Mouse (Mus musculus) heart, embryonic 14.5 days (tissue): Measurements from ENCODE around the gene Atg14. TPM values are rescaled to one million over a fixed set of nuclear protein-coding genes. Genes with fewer than 3 reads are reported as not detected.

Source experiments
- ATAC-seq: fragments of 200-750 bp; cut with Nextera tagmentation; 2 replicates; pipeline ENCODE4 v1.8.0; 2017; ENCODE audit warnings: low read depth, moderate TSS enrichment; ENCODE audit not compliant: insufficient number of reproducible peaks, insufficient read depth, low FRiP score
- H3K27ac ChIP-seq, 2 experiments: fragments of 200-500 bp in 1 of 2; fragments of 300-500 bp in 1 of 2; sonication (generic) in 1 of 2; replicated peaks in 1 of 2; 2 replicates each; pipeline ENCODE4 v1.5.1; 2012 to 2014; ENCODE audit warnings: low read depth in 2 of 2, low read length in 2 of 2, control low read depth in 1 of 2, mild to moderate bottlenecking in 1 of 2, mixed read lengths in 1 of 2; ENCODE audit not compliant: control insufficient read depth in 1 of 2, insufficient read depth in 1 of 2
- H3K27me3 ChIP-seq: fragments of 300-500 bp; sonication (generic); 2 replicates; pipeline ENCODE4 v1.6.1; 2014; ENCODE audit warnings: mild to moderate bottlenecking, low read length, control low read depth; ENCODE audit not compliant: control insufficient read depth, insufficient read depth
- H3K36me3 ChIP-seq: fragments of 300-500 bp; sonication (generic); 2 replicates; pipeline ENCODE4 v1.6.1; 2014; ENCODE audit warnings: mild to moderate bottlenecking, control low read depth, low read length, mixed read lengths; ENCODE audit not compliant: control insufficient read depth, insufficient read depth
- H3K4me1 ChIP-seq, 2 experiments: fragments of 200-500 bp in 1 of 2; fragments of 300-500 bp in 1 of 2; sonication (generic) in 1 of 2; 2 replicates each; pipeline ENCODE4 v1.6.1; 2012 to 2014; ENCODE audit warnings: low read length in 2 of 2, control low read depth in 1 of 2, mixed read lengths in 1 of 2; ENCODE audit not compliant: control insufficient read depth in 2 of 2, insufficient read depth in 2 of 2
- H3K4me2 ChIP-seq: fragments of 300-500 bp; sonication (generic); 2 replicates; pipeline ENCODE4 v1.6.1; 2014; ENCODE audit warnings: mild to moderate bottlenecking, low read length
- H3K4me3 ChIP-seq, 2 experiments: fragments of 200-500 bp in 1 of 2; fragments of 300-500 bp in 1 of 2; sonication (generic) in 1 of 2; 2 replicates each; pipeline ENCODE4 v1.5.1; 2012 to 2014; ENCODE audit warnings: low read length in 2 of 2, mild to moderate bottlenecking in 2 of 2, control low read depth in 1 of 2, low read depth in 1 of 2, moderate library complexity in 1 of 2; ENCODE audit not compliant: control insufficient read depth in 1 of 2, insufficient read depth in 1 of 2
- H3K9ac ChIP-seq: fragments of 300-500 bp; sonication (generic); 2 replicates; pipeline ENCODE4 v1.6.1; 2014; ENCODE audit warnings: mild to moderate bottlenecking, low read length
- H3K9me3 ChIP-seq: fragments of 300-500 bp; sonication (generic); 2 replicates; pipeline ENCODE4 v1.6.1; 2016; ENCODE audit warnings: low read length, control low read depth; ENCODE audit not compliant: control insufficient read depth
- WGBS: fragments of 180-500 bp; shearing (Covaris S2); extraction: QIAGEN DNeasy Blood & Tissue Kit; methylation state at CpG from one replicate; pipeline ENCODE4 v1.1.7; 2014; 5-methylcytosine and 5-hydroxymethylcytosine counted together
- polyA plus RNA-seq: library from polyadenylated mRNA; unstranded; fragments of >200 nt; fragmentation: Nextera tagmentation; extraction: Ambion mirVana; gene quantifications from 2 replicates; pipeline ENCODE4 v1.2.1, GENCODE M21; 2014

Gene Atg14
- polyA plus RNA-seq, 1 experiment from 2014 or later = 10.7 TPM

- H3K4me2 ChIP-seq = no peak overlapping the region
- H3K27me3 ChIP-seq = no peaks in the 10 kb centered on the region
- H3K36me3 ChIP-seq = no peaks in the 10 kb centered on the region
- H3K9ac ChIP-seq = no peak overlapping the region
- H3K4me3 ChIP-seq = no peak overlapping the region
- peaks cover 3 to 8% of the 10 kb centered on the region in 2 experiments; a peak in 2 of 4 replicates for H3K4me1 ChIP-seq
- WGBS = 86% methylated on average over 13 of the region's 13 CpGs
- no peak for ATAC-seq
- H3K27ac ChIP-seq = no peak overlapping the region
- H3K9me3 ChIP-seq = no peaks in the 10 kb centered on the region
Observed at GRCm38 (mm10) chr14:47520751-47521449, 49.5 kb downstream of the Atg14 start.

- peaks cover 3 to 15% of the 10 kb centered on the region in 2 experiments; a peak in 3 of 4 replicates for H3K4me1 ChIP-seq
- no peak overlapping the region for H3K9ac ChIP-seq
- H3K4me2 ChIP-seq = no peak overlapping the region
- H3K9me3 ChIP-seq = no peaks in the 10 kb centered on the region
- no peak for ATAC-seq
- H3K36me3 ChIP-seq = no peaks in the 10 kb centered on the region
- WGBS = 65% methylated on average over 6 of the region's 6 CpGs
- no peaks in the 10 kb centered on the region for H3K27me3 ChIP-seq
- no peak overlapping the region for H3K4me3 ChIP-seq
- H3K27ac ChIP-seq = no peak overlapping the region
Observed at GRCm38 (mm10) chr14:47518619-47519018, 51.8 kb downstream of the Atg14 start.

GRCm38 (mm10) chr14:47516755-47517154 is 53.7 kb downstream of the Atg14 start:
- Histone ChIP-seq H3K9me3 (no peaks in the 10 kb centered on the region), H3K36me3 (no peaks in the 10 kb centered on the region), H3K9ac (no peak overlapping the region), H3K4me3 (no peak overlapping the region), H3K27ac (no peak overlapping the region), H3K27me3 (no peaks in the 10 kb centered on the region), H3K4me2 (no peak overlapping the region), H3K4me1 (peaks cover 0 to 7% of the 10 kb centered on the region in 2 experiments; a peak in 3 of 4 replicates)
- ATAC-seq = no peak
- WGBS = 70% methylated on average over 6 of the region's 6 CpGs

GRCm38 (mm10) chr14:47515636-47516035 is 54.8 kb downstream of the Atg14 start:
- ATAC-seq = no peak

GRCm38 (mm10) chr14:47514816-47515453 is 55.5 kb downstream of the Atg14 start:
- H3K9me3 ChIP-seq = no peaks in the 10 kb centered on the region
- no peak overlapping the region for H3K4me2 ChIP-seq
- peak overlapping the region; percentile 12 to 42; a peak in 3 of 4 replicates for H3K27ac ChIP-seq
- no peak overlapping the region for H3K4me3 ChIP-seq
- peak; percentile 76; the same call in 1 of the 2 replicates for ATAC-seq
- 48% methylated on average over 7 of the region's 7 CpGs for WGBS
- peak overlapping the region; percentile 32; the same call in 1 of the 2 replicates for H3K9ac ChIP-seq
- H3K27me3 ChIP-seq = no peaks in the 10 kb centered on the region
- peaks cover 0 to 7% of the 10 kb centered on the region in 2 experiments; a peak in 3 of 4 replicates for H3K4me1 ChIP-seq
- no peaks in the 10 kb centered on the region for H3K36me3 ChIP-seq

More at GRCm38 (mm10) chr14:47515636-47516035, 54.8 kb downstream of the Atg14 start:
- 71% methylated on average over 8 of the region's 8 CpGs for WGBS
- Histone ChIP-seq H3K9me3 (no peaks in the 10 kb centered on the region), H3K4me3 (no peak overlapping the region), H3K27ac (no peak overlapping the region), H3K4me2 (no peak overlapping the region), H3K4me1 (peaks cover 0 to 7% of the 10 kb centered on the region in 2 experiments; a peak in 3 of 4 replicates), H3K36me3 (no peaks in the 10 kb centered on the region), H3K9ac (no peak overlapping the region), H3K27me3 (no peaks in the 10 kb centered on the region)

GRCm38 (mm10) chr14:47513606-47514005 is 56.8 kb downstream of the Atg14 start:
- Histone ChIP-seq H3K9ac (no peak overlapping the region), H3K27me3 (no peaks in the 10 kb centered on the region), H3K9me3 (no peaks in the 10 kb centered on the region), H3K27ac (no peak overlapping the region), H3K4me3 (no peak overlapping the region), H3K4me1 (peaks cover 0 to 7% of the 10 kb centered on the region in 2 experiments; a peak in 3 of 4 replicates), H3K4me2 (no peak overlapping the region), H3K36me3 (no peaks in the 10 kb centered on the region)
- 93% methylated on average over 3 of the region's 3 CpGs for WGBS
- no peak for ATAC-seq

- Histone ChIP-seq H3K36me3 (no peaks in the 10 kb centered on the region), H3K4me3 (no peak overlapping the region), H3K27ac (no peak overlapping the region), H3K4me1 (peaks cover 0 to 5% of the 10 kb centered on the region in 2 experiments; a peak in 3 of 4 replicates), H3K9ac (no peak overlapping the region), H3K4me2 (no peak overlapping the region), H3K9me3 (no peaks in the 10 kb centered on the region), H3K27me3 (no peaks in the 10 kb centered on the region)
- WGBS = 90% methylated on average over 4 of the region's 4 CpGs
- no peak for ATAC-seq
Observed at GRCm38 (mm10) chr14:47510244-47510643, 60.2 kb downstream of the Atg14 start.
